Mouse (Mus musculus) cerebellum, adult 8-10 months (tissue): ENCODE data around the gene Zmat5.
A peak's percentile ranks its signal among the peaks of the same experiment; 100 is the strongest.
"Not testable (repeated sequence)": the region's sequence is repeated elsewhere in the genome, so short reads cannot be mapped to it uniquely, and the experiment has no call there.

Experiments
- DNase-seq: peaks from one replicate; pipeline ENCODE4 v3.0.0; 2022

Zmat5 gene

GRCm38 (mm10) chr11:4691213-4691612 is 13.3 kb upstream of the Zmat5 start:
- no peak for DNase-seq

- no peak for DNase-seq
Observed at GRCm38 (mm10) chr11:4692162-4692561, 12.3 kb upstream of the Zmat5 start.

- no peak for DNase-seq
Observed at GRCm38 (mm10) chr11:4697043-4697983, 7.2 kb upstream of the Zmat5 start.

GRCm38 (mm10) chr11:4700726-4701125 is 3.8 kb upstream of the Zmat5 start:
- DNase-seq = no peak

GRCm38 (mm10) chr11:4703688-4704071 is 798 bp upstream of the Zmat5 start:
- no peak for DNase-seq

GRCm38 (mm10) chr11:4705178-4705577 is 700 bp downstream of the Zmat5 start:
- DNase-seq = no peak

- not testable (repeated sequence) for DNase-seq
Observed at GRCm38 (mm10) chr11:4710188-4710587, 5.7 kb downstream of the Zmat5 start.

GRCm38 (mm10) chr11:4712822-4713221 is 8.3 kb downstream of the Zmat5 start:
- no peak for DNase-seq

- DNase-seq = no peak
Observed at GRCm38 (mm10) chr11:4714727-4715126, 10.2 kb downstream of the Zmat5 start.

GRCm38 (mm10) chr11:4715596-4715995 is 11.1 kb downstream of the Zmat5 start:
- DNase-seq = no peak

- no peak for DNase-seq
Observed at GRCm38 (mm10) chr11:4716530-4717236, 12.2 kb downstream of the Zmat5 start.

GRCm38 (mm10) chr11:4718548-4718947 is 14.1 kb downstream of the Zmat5 start:
- no peak for DNase-seq

GRCm38 (mm10) chr11:4719961-4720360 is 15.5 kb downstream of the Zmat5 start:
- DNase-seq = no peak

- DNase-seq = no peak
Observed at GRCm38 (mm10) chr11:4720393-4720792, 15.9 kb downstream of the Zmat5 start.

GRCm38 (mm10) chr11:4720900-4721580 is 16.6 kb downstream of the Zmat5 start:
- peak; percentile 63 for DNase-seq

- no peak for DNase-seq
Observed at GRCm38 (mm10) chr11:4721728-4722127, 17.2 kb downstream of the Zmat5 start.

- DNase-seq = no peak
Observed at GRCm38 (mm10) chr11:4729603-4730002, 25.1 kb downstream of the Zmat5 start.

- no peak for DNase-seq
Observed at GRCm38 (mm10) chr11:4730096-4730495, 25.6 kb downstream of the Zmat5 start.

- DNase-seq = no peak
Observed at GRCm38 (mm10) chr11:4730913-4731312, 26.4 kb downstream of the Zmat5 start.

GRCm38 (mm10) chr11:4731781-4732180 is 27.3 kb downstream of the Zmat5 start:
- DNase-seq = peak; percentile 32

- no peak for DNase-seq
Observed at GRCm38 (mm10) chr11:4734179-4734578, 29.7 kb downstream of the Zmat5 start.

- no peak for DNase-seq
Observed at GRCm38 (mm10) chr11:4736355-4736754, 31.9 kb downstream of the Zmat5 start.

GRCm38 (mm10) chr11:4737682-4738081 is 33.2 kb downstream of the Zmat5 start:
- peak; percentile 55 for DNase-seq
